Mouse (Mus musculus) hindbrain, embryonic 14.5 days (tissue): Measurements from ENCODE around the gene Taz. TPM values are rescaled to one million over a fixed set of nuclear protein-coding genes. Genes with fewer than 3 reads are reported as not detected.

Experiments used
- microRNA-seq: library from miRNA; unstranded; fragments of <30 nt; microRNA quantifications from one replicate; pipeline ENCODE4, GENCODE M21; 2016
- polyA plus RNA-seq: library from polyadenylated mRNA; unstranded; fragments of >200 nt; fragmentation: Nextera tagmentation; extraction: Ambion mirVana; gene quantifications from 2 replicates; pipeline ENCODE4 v1.2.1, GENCODE M21; 2014

Taz gene
- polyA plus RNA-seq, 1 experiment from 2014 or later, result 56.5 TPM

Small RNA genes within 50 kb of the gene (microRNA-seq; reads per million reads assigned to microRNA genes)
- 0.48 reads per million for gene Mir7091
- gene Mir7092, result 1.1 reads per million

Other genes starting within 250 kb of the Taz start
- not detected in 2 replicates for gene Opn1mw, start 154.4 kb upstream of the Taz start, polyA plus RNA-seq
- gene Mecp2, start 146.5 kb upstream of the Taz start, polyA plus RNA-seq, result 15.5 and 15.6 TPM in 2 replicates
- gene Tex28, start 114.1 kb upstream of the Taz start, polyA plus RNA-seq, result not detected in 2 replicates
- 0.08 TPM in 1 of 2 replicates, not detected in the other for gene Tktl1, start 104.7 kb upstream of the Taz start, polyA plus RNA-seq
- gene Flna, start 32.1 kb upstream of the Taz start, polyA plus RNA-seq, result 92.7 and 100.0 TPM in 2 replicates
- 14.7 and 17.0 TPM in 2 replicates for gene Emd, start 27.2 kb upstream of the Taz start, polyA plus RNA-seq
- gene Rpl10, start 11.1 kb upstream of the Taz start, polyA plus RNA-seq, result 484 and 540 TPM in 2 replicates
- 3.0 and 3.6 TPM in 2 replicates for gene Dnase1l1, start 425 bp downstream of the Taz start, polyA plus RNA-seq
- gene Atp6ap1, start 15.2 kb downstream of the Taz start, polyA plus RNA-seq, result 248 and 297 TPM in 2 replicates
- gene Gdi1, start 23.1 kb downstream of the Taz start, polyA plus RNA-seq, result 781 and 862 TPM in 2 replicates
- gene Fam50a, start 31.1 kb downstream of the Taz start, polyA plus RNA-seq, result 45.3 and 46.8 TPM in 2 replicates
- 44.5 and 45.6 TPM in 2 replicates for gene Plxna3, start 47.2 kb downstream of the Taz start, polyA plus RNA-seq
- gene Lage3, start 71.7 kb downstream of the Taz start, polyA plus RNA-seq, result 64.0 and 87.6 TPM in 2 replicates
- 68.4 and 74.3 TPM in 2 replicates for gene Ubl4a, start 91.3 kb downstream of the Taz start, polyA plus RNA-seq
- 7.1 and 9.5 TPM in 2 replicates for gene Slc10a3, start 91.4 kb downstream of the Taz start, polyA plus RNA-seq
- gene Fam3a, start 111.4 kb downstream of the Taz start, polyA plus RNA-seq, result 33.2 and 36.0 TPM in 2 replicates
- 17.8 and 21.5 TPM in 2 replicates for gene Ikbkg, start 111.4 kb downstream of the Taz start, polyA plus RNA-seq
- gene G6pdx, start 147.3 kb downstream of the Taz start, polyA plus RNA-seq, result 48.8 and 52.3 TPM in 2 replicates
- gene Gm6880, start 199.5 kb downstream of the Taz start, polyA plus RNA-seq, result not detected in 2 replicates